Mouse (Mus musculus) G1E (cell line): ENCODE results near the gene Birc6.

Experiments
- CTCF ChIP-seq: IDR thresholded peaks from 2 replicates; pipeline ENCODE4 v1.5.1; 2012; ENCODE audit warnings: low read depth, low read length, inconsistent platforms, mixed read lengths
- GATA1 ChIP-seq: IDR thresholded peaks from 2 replicates; pipeline ENCODE4 v1.6.1; 2012; ENCODE audit warnings: borderline replicate concordance, low read length, inconsistent platforms, mixed read lengths
- GATA2 ChIP-seq: IDR thresholded peaks from 2 replicates; pipeline ENCODE4 v1.6.1; 2012; ENCODE audit warnings: low read depth, low read length, inconsistent platforms, borderline replicate concordance
- POLR2AphosphoS5 ChIP-seq: IDR thresholded peaks from 2 replicates; pipeline ENCODE4 v1.6.1; 2012; ENCODE audit warnings: low read depth, low read length, inconsistent platforms; ENCODE audit not compliant: insufficient replicate concordance
- TAL1 ChIP-seq: conservative IDR thresholded peaks from 2 replicates; pipeline ENCODE4 v1.6.1; 2012; ENCODE audit warnings: low read depth, low read length, inconsistent platforms, mixed read lengths

- TF ChIP-seq CTCF (no peak), GATA1 (no peak), GATA2 (no peak), TAL1 (no peak), POLR2AphosphoS5 (no peak)
These were observed 130.3 kb downstream of the Birc6 start for GRCm38 (mm10) chr17:74658362-74658761.
